17 mouse cellular contexts compared by ENCODE assay signal in genomic region chr9:66052731-66053130, GRCm38 (mm10).
"Had no signal": no experiment of that assay in that cellular context is flagged by ENCODE, and none has a peak within 500 bp of the region (broad histone marks: within the 10 kb centered on the region; RNA-seq: fewer than 3 reads in every experiment).

No protein-coding gene starts in this region.

- DNase-seq: kidney, adult 11 months; kidney, adult 8-10 months; layer of hippocampus, adult 9-11 months; left cerebral cortex, postnatal 4 days; liver, embryonic 13.5 days; lung, postnatal 10 days; lung, postnatal 36 days; thymus, adult 2 months; thymus, postnatal 25 days had no signal

- H3K9me3 ChIP-seq: intestine, embryonic 15.5 days; limb, embryonic 12.5 days; limb, embryonic 15.5 days; lung, embryonic 15.5 days; midbrain, embryonic 10.5 days; midbrain, embryonic 15.5 days had no signal

- H3K4me3 ChIP-seq: intestine, embryonic 15.5 days; layer of hippocampus, adult 2 months; limb, embryonic 12.5 days; limb, embryonic 15.5 days; liver, embryonic 13.5 days; lung, embryonic 15.5 days; megakaryocyte, embryonic 14.5 days; midbrain, embryonic 10.5 days; midbrain, embryonic 15.5 days had no signal

- H3K27me3 ChIP-seq: intestine, embryonic 15.5 days; limb, embryonic 12.5 days; limb, embryonic 15.5 days; liver, embryonic 13.5 days; lung, embryonic 15.5 days; megakaryocyte, embryonic 14.5 days; midbrain, embryonic 15.5 days had no signal

- H3K9ac ChIP-seq: intestine, embryonic 15.5 days; limb, embryonic 12.5 days; limb, embryonic 15.5 days; liver, embryonic 13.5 days; lung, embryonic 15.5 days; midbrain, embryonic 15.5 days had no signal

- H3K36me3 ChIP-seq: intestine, embryonic 15.5 days; limb, embryonic 12.5 days; limb, embryonic 15.5 days; liver, embryonic 13.5 days; lung, embryonic 15.5 days; midbrain, embryonic 10.5 days; midbrain, embryonic 15.5 days had no signal

- H3K4me2 ChIP-seq: intestine, embryonic 15.5 days; limb, embryonic 12.5 days; limb, embryonic 15.5 days; liver, embryonic 13.5 days; lung, embryonic 15.5 days; midbrain, embryonic 15.5 days had no signal

- ATAC-seq: intestine, embryonic 15.5 days; midbrain, embryonic 15.5 days had no signal

- H3K4me1 ChIP-seq: intestine, embryonic 15.5 days; limb, embryonic 12.5 days; limb, embryonic 15.5 days; lung, embryonic 15.5 days; midbrain, embryonic 15.5 days had no signal

- H3K27ac ChIP-seq: intestine, embryonic 15.5 days; layer of hippocampus, adult 2 months; limb, embryonic 12.5 days; limb, embryonic 15.5 days; liver, embryonic 13.5 days; lung, embryonic 15.5 days; midbrain, embryonic 10.5 days; midbrain, embryonic 15.5 days had no signal
